Mouse (Mus musculus): ENCODE results near the gene St6galnac3. TPM values are rescaled to one million over a fixed set of nuclear protein-coding genes. Genes with fewer than 3 reads are reported as not detected.

Gene St6galnac3
- total RNA-seq (2023): 1 to 10 TPM; 2.1 to 3.5 TPM

DNA sequence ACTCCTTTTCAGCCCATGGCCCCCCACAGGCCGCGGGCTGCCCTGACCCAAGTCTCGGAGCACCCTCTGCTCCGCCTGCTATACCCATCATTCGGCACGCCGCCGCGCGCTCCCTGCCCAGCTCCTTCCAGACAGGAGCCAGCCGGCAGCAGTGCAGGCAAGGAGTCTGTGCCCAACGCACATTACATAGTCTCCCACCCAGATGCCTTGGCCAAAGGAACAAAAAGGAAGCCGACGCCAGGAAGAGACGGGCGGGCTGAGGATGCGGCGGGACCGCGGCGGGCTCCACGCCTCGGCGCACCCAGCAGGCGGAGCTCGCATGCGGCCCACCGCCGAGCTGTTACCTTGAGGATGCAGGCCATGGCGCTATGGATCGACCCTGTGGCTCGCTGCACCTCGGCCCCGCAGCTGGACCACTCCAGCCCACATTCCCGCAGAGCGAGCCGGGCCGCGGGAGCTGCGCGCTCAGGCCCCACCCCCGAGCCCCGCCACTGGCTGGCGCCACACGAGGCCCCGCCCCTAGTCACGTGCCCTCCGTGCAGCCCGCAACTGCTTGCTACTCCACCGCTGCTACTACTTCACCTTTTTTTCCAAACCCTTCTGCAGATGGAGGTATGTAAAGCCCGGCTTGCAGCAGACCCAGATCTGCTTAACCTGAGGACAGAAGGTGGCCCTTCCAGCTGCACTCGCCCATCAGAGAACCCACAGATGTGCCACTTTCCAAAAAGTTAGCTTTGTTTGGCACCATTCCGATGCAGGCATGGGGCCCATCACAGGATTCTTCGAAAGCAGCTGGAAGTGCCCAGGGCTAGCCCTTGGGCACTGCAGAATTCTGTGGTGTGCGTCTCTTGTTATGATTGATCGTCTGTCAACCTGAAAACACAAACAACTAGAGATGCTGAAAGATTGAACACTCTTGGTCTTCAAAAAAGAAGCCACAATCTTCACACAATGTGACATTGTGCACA lies at the start of gene St6galnac3:
St6galnac3 (minus strand) TSS at position 474 of the 968 bp plus-strand sequence.

Other genes starting within 250 kb of the St6galnac3 start
- gene Asb17, start 119.0 kb upstream of the St6galnac3 start, total RNA-seq (2023): under 1 TPM in 1 of 2 experiments, not detected in 1; 0.72 TPM
- under 1 TPM; 0.20 to 0.26 TPM for gene Msh4, start 181.0 kb upstream of the St6galnac3 start, total RNA-seq (2023)
- gene Rabggtb, start 187.8 kb upstream of the St6galnac3 start, total RNA-seq (2023): 10 to 100 TPM; 26.6 to 36.1 TPM
- 10 to 100 TPM; 32.2 to 36.6 TPM for gene Acadm, start 219.5 kb upstream of the St6galnac3 start, total RNA-seq (2023)
- not detected for gene Slc44a5, start 248.3 kb upstream of the St6galnac3 start, total RNA-seq (2023)

All from neutrophil, adult 83 days (primary cell).